13 mouse cellular contexts compared by ENCODE assay signal in the genomic region with DNA sequence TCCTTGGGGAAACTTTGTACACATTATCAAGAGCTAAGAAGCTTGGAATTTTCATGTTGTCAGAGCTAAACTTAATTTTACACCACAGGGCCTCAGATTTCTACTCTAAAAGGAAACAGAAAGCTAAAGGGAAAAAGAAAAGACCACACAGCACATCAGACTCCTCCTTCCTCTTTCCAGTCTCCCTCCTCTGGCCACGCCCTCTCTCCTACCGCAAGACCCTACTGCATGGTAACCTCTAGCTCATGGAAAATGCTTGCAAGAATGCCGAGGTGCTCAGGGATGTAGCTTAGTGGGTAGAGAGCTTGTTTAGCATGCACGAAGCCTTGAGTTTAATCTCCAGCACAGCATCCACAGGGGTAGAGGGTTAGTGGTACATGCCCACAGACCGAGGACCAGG. TPM values are rescaled to one million over a fixed set of nuclear protein-coding genes. Genes with fewer than 3 reads are reported as not detected.
DNase-seq lines count a peak whose midpoint lies in the region; ATAC-seq lines count a peak whose summit lies in the region.
"Had no signal": no experiment of that assay in that cellular context is flagged by ENCODE, and none has a peak within 500 bp of the region (broad histone marks: within the 10 kb centered on the region; RNA-seq: fewer than 3 reads in every experiment).

No protein-coding gene starts in this region.

- DNase-seq in embryonic facial prominence, embryonic 10.5 days (ENCODE audit: low spot score) = no peak
- peak; percentile 26 to 40 for DNase-seq in spleen, adult 18-20 months
- DNase-seq in spleen, postnatal 4 days (ENCODE audit: low spot score in 2 of 2) = no peak
- DNase-seq in adrenal gland, adult 8-10 months = no peak
- DNase-seq in right cerebral cortex, postnatal 14 days = no peak
- DNase-seq in right cerebral cortex, postnatal 4 days = no peak
- DNase-seq: cerebellum, adult 11-12 months; gastrocnemius, postnatal 36 days had no signal

- no peak overlapping the region for H3K4me2 ChIP-seq in embryonic facial prominence, embryonic 13.5 days

- no peaks in the 10 kb centered on the region for H3K9me3 ChIP-seq in embryonic facial prominence, embryonic 13.5 days
- H3K9me3 ChIP-seq in embryonic facial prominence, embryonic 10.5 days = no peaks in the 10 kb centered on the region

- H3K36me3 ChIP-seq in embryonic facial prominence, embryonic 13.5 days = no peaks in the 10 kb centered on the region
- H3K36me3 ChIP-seq in embryonic facial prominence, embryonic 10.5 days (replicated peaks) = no peaks in the 10 kb centered on the region

- H3K4me1 ChIP-seq in embryonic facial prominence, embryonic 13.5 days = peaks cover 15% of the 10 kb centered on the region
- H3K4me1 ChIP-seq in embryonic facial prominence, embryonic 10.5 days = 0 out of 2 replicates have a peak, but pooled peaks cover 5% of the 10 kb centered on the region

- H3K4me3 ChIP-seq in embryonic facial prominence, embryonic 13.5 days = no peak overlapping the region
- no peak overlapping the region for H3K4me3 ChIP-seq in embryonic facial prominence, embryonic 10.5 days
- H3K4me3 ChIP-seq: erythroblast, embryonic 14.5 days had no signal

- H3K27me3 ChIP-seq in embryonic facial prominence, embryonic 13.5 days = no peaks in the 10 kb centered on the region
- H3K27me3 ChIP-seq in embryonic facial prominence, embryonic 10.5 days (replicated peaks; ENCODE audit: low read depth, poor library complexity, severe bottlenecking) = no peaks in the 10 kb centered on the region

- no peak overlapping the region for H3K9ac ChIP-seq in embryonic facial prominence, embryonic 13.5 days

- 76% methylated on average over 5 of the region's 5 CpGs for WGBS in embryonic facial prominence, embryonic 13.5 days
- WGBS in embryonic facial prominence, embryonic 10.5 days = 88% methylated on average over 5 of the region's 5 CpGs

- H3K27ac ChIP-seq in embryonic facial prominence, embryonic 13.5 days = peak overlapping the region; percentile 29; the same call in 1 of the 2 replicates
- no peak overlapping the region for H3K27ac ChIP-seq in embryonic facial prominence, embryonic 10.5 days (replicated peaks)
- H3K27ac ChIP-seq: hindbrain, postnatal 0 days had no signal

- ATAC-seq in embryonic facial prominence, embryonic 13.5 days (ENCODE audit: insufficient number of reproducible peaks, insufficient read depth, low FRiP score, low TSS enrichment, low read depth) = no peak
- ATAC-seq in megakaryocyte, adult 5-6 weeks (ENCODE audit: poor library complexity, severe bottlenecking) = peak; percentile 75
- ATAC-seq: hindbrain, postnatal 0 days; midbrain, embryonic 16.5 days had no signal

RNA-seq across cellular contexts. Expression of a gene that starts 24.0 kb away (rescaled TPM):
- 50.7 and 53.0 TPM in 2 replicates for polyA plus RNA-seq in embryonic facial prominence, embryonic 13.5 days (2015; fragmentation: Nextera tagmentation; extraction: Ambion mirVana)
- polyA plus RNA-seq in embryonic facial prominence, embryonic 10.5 days (2016; fragmentation: Nextera tagmentation; extraction: Ambion mirVana) = 33.1 and 34.9 TPM in 2 replicates
- 96.1 and 96.7 TPM in 2 replicates for total RNA-seq in megakaryocyte, adult 5-6 weeks (2015)
- 69.0 and 91.8 TPM in 2 replicates for total RNA-seq in megakaryocyte, adult 5-6 weeks (2017)
- 100 to 1,000 TPM in 1 of 4 experiments, 10 to 100 TPM in 3; 54.1 to 103 (median 65.0) TPM for total RNA-seq in adrenal gland, adult 8-10 months (2022)

RNA-seq across cellular contexts. Expression of a gene that starts 24.9 kb away (rescaled TPM):
- polyA plus RNA-seq in embryonic facial prominence, embryonic 13.5 days (2015; fragmentation: Nextera tagmentation; extraction: Ambion mirVana) = 46.3 and 51.3 TPM in 2 replicates
- 23.7 and 24.6 TPM in 2 replicates for polyA plus RNA-seq in embryonic facial prominence, embryonic 10.5 days (2016; fragmentation: Nextera tagmentation; extraction: Ambion mirVana)
- 84.2 and 101 TPM in 2 replicates for total RNA-seq in megakaryocyte, adult 5-6 weeks (2015)
- total RNA-seq in megakaryocyte, adult 5-6 weeks (2017) = 46.7 and 59.2 TPM in 2 replicates
- 10 to 100 TPM; 33.5 to 49.1 (median 44.9) TPM for total RNA-seq in adrenal gland, adult 8-10 months (2022)

Comparison
In these comparisons a context has a peak if more than half of its experiments do, and no peak if none do; other contexts are left out.
1. DNase-seq: peak in spleen, adult 18-20 months (2 of 2); none in embryonic facial prominence, embryonic 10.5 days (single experiment), spleen, postnatal 4 days (0 of 2), adrenal gland, adult 8-10 months (single experiment), right cerebral cortex, postnatal 14 days (single experiment) and right cerebral cortex, postnatal 4 days (single experiment).